Mouse (Mus musculus): ENCODE results near the gene Syt7. TPM values are rescaled to one million over a fixed set of nuclear protein-coding genes. Genes with fewer than 3 reads are reported as not detected.

The Syt7 gene
- total RNA-seq, 2 experiments from 2014 or later, result not detected

Other genes starting within 250 kb of the Syt7 start
- gene Fads1, start 206.2 kb upstream of the Syt7 start, total RNA-seq (2014; fragmentation: Nextera tagmentation), result 11.3 and 14.5 TPM in 2 replicates
- gene Fads1, start 206.2 kb upstream of the Syt7 start, total RNA-seq (2017), result 9.7 and 18.5 TPM in 2 replicates
- gene Tmem258, start 185.1 kb upstream of the Syt7 start, total RNA-seq (2014; fragmentation: Nextera tagmentation), result 356 and 442 TPM in 2 replicates
- 191 and 246 TPM in 2 replicates for gene Tmem258, start 185.1 kb upstream of the Syt7 start, total RNA-seq (2017)
- gene Fen1, start 184.9 kb upstream of the Syt7 start, total RNA-seq (2014; fragmentation: Nextera tagmentation), result 82.9 and 89.7 TPM in 2 replicates
- gene Fen1, start 184.9 kb upstream of the Syt7 start, total RNA-seq (2017), result 145 and 160 TPM in 2 replicates
- not detected in 2 replicates for gene Myrf, start 148.3 kb upstream of the Syt7 start, total RNA-seq (2014; fragmentation: Nextera tagmentation)
- not detected in 2 replicates for gene Myrf, start 148.3 kb upstream of the Syt7 start, total RNA-seq (2017)
- gene Dagla, start 84.2 kb upstream of the Syt7 start, total RNA-seq (2014; fragmentation: Nextera tagmentation), result 0.26 TPM in 1 of 2 replicates, not detected in the other
- not detected in 2 replicates for gene Dagla, start 84.2 kb upstream of the Syt7 start, total RNA-seq (2017)
- gene Lrrc10b, start 68.4 kb downstream of the Syt7 start, total RNA-seq (2014; fragmentation: Nextera tagmentation), result not detected in 2 replicates
- 0.34 TPM in 1 of 2 replicates, not detected in the other for gene Lrrc10b, start 68.4 kb downstream of the Syt7 start, total RNA-seq (2017)
- 1.2 TPM in 1 of 2 replicates, not detected in the other for gene Ppp1r32, start 93.8 kb downstream of the Syt7 start, total RNA-seq (2014; fragmentation: Nextera tagmentation)
- gene Ppp1r32, start 93.8 kb downstream of the Syt7 start, total RNA-seq (2017), result not detected in 2 replicates
- 73.3 and 88.9 TPM in 2 replicates for gene Cpsf7, start 136.2 kb downstream of the Syt7 start, total RNA-seq (2014; fragmentation: Nextera tagmentation)
- gene Cpsf7, start 136.2 kb downstream of the Syt7 start, total RNA-seq (2017), result 34.5 and 36.4 TPM in 2 replicates
- gene Sdhaf2, start 137.1 kb downstream of the Syt7 start, total RNA-seq (2014; fragmentation: Nextera tagmentation), result 42.9 and 44.4 TPM in 2 replicates
- 48.7 and 58.9 TPM in 2 replicates for gene Sdhaf2, start 137.1 kb downstream of the Syt7 start, total RNA-seq (2017)
- 30.4 and 39.5 TPM in 2 replicates for gene Tmem216, start 167.1 kb downstream of the Syt7 start, total RNA-seq (2014; fragmentation: Nextera tagmentation)
- 19.9 and 27.1 TPM in 2 replicates for gene Tmem216, start 167.1 kb downstream of the Syt7 start, total RNA-seq (2017)
- gene Cyb561a3, start 188.1 kb downstream of the Syt7 start, total RNA-seq (2014; fragmentation: Nextera tagmentation), result 35.1 and 39.7 TPM in 2 replicates
- 21.7 and 31.3 TPM in 2 replicates for gene Cyb561a3, start 188.1 kb downstream of the Syt7 start, total RNA-seq (2017)
- gene Tmem138, start 188.3 kb downstream of the Syt7 start, total RNA-seq (2014; fragmentation: Nextera tagmentation), result 24.4 and 28.6 TPM in 2 replicates
- 5.8 and 8.1 TPM in 2 replicates for gene Tmem138, start 188.3 kb downstream of the Syt7 start, total RNA-seq (2017)
- gene Ddb1, start 216.2 kb downstream of the Syt7 start, total RNA-seq (2014; fragmentation: Nextera tagmentation), result 174 and 186 TPM in 2 replicates
- gene Ddb1, start 216.2 kb downstream of the Syt7 start, total RNA-seq (2017), result 345 and 427 TPM in 2 replicates
- gene Tkfc, start 216.6 kb downstream of the Syt7 start, total RNA-seq (2014; fragmentation: Nextera tagmentation), result 12.8 and 13.0 TPM in 2 replicates
- 5.0 and 7.1 TPM in 2 replicates for gene Tkfc, start 216.6 kb downstream of the Syt7 start, total RNA-seq (2017)
- gene Vwce, start 245.1 kb downstream of the Syt7 start, total RNA-seq (2014; fragmentation: Nextera tagmentation), result not detected in 2 replicates
- 1.1 TPM in 1 of 2 replicates, not detected in the other for gene Vwce, start 245.1 kb downstream of the Syt7 start, total RNA-seq (2017)